Mouse (Mus musculus) mature B cell (primary cell): ENCODE results near the gene Smarcd2.

Source experiments
- in situ Hi-C: fragments of 300-500 bp; cut with MboI; formaldehyde crosslinking; loops from 2 replicates; pipeline ENCODE4 v1.14.3; 2019

Gene Smarcd2

DNA sequence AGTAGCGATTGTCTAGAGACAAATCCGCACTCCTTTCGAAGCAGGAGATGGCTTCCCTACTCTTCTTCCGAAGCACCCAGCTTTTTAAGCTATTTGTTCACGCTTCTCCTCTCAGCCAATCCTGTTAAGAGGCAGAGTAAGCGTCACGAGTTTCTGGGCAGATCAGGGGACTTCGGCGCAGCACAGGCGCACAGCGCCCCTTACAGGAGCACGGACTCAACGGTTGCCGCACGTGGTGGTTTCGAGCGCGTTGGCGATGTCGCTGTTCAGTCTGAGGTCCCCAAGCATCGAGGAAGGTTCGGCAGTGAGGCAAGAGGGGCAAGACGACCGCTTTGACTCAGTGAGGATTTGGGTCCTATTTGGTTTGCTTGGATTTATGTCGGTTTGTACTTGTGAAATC, 3.7 kb upstream of the Smarcd2 start, which contains the start of gene Tcam1:
Gene Tcam1 (plus strand): TSS at position 219 of the 400 bp plus-strand sequence.
- in situ Hi-C loops = no loop called here

DNA sequence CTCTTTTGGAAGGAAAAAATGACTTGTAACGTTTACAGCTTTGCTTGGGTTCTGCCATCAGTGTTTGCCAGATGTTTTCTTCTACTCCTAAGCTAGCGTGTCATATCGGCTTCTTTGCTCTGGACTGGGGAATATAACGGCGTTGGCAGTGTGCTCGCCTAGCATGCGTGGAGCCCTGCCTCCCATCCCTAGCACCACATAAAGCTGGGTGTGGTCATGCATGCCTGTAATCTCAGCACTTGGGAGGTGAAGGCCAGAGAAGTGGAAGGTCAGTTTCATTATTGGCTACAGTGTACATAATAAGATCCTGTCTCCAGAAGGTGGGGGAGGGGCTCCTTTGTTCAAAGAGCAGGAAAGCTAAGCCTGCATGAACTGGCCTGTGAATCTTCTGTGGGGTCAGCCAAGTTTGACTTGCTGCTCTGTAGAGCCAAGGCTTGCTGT, 2.2 kb upstream of the Smarcd2 start:
- in situ Hi-C loops = no loop called here

- in situ Hi-C loops = no loop called here
Observed at GRCm38 (mm10) chr11:106274374-106274773, 1.6 kb upstream of the Smarcd2 start.

DNA sequence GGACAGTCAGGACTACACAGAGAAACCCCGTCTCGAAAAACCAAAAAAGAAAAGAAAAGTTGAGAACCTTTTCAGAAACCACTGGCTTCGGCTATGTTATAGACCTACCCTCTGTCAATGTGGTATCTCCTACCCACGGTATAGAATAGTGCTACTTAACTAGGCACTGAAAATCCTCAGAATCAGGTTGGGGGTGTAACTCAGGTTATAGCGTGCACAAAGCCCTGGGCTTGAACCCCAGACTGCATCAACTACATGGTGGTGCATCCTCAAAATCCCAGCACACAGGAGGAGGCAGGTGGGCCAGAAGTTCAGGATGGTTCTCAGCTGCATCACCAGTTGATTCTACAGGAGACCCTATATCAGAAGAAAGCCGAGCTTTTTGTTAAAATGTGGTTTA, 1.0 kb upstream of the Smarcd2 start:
- in situ Hi-C loops = no loop called here

DNA sequence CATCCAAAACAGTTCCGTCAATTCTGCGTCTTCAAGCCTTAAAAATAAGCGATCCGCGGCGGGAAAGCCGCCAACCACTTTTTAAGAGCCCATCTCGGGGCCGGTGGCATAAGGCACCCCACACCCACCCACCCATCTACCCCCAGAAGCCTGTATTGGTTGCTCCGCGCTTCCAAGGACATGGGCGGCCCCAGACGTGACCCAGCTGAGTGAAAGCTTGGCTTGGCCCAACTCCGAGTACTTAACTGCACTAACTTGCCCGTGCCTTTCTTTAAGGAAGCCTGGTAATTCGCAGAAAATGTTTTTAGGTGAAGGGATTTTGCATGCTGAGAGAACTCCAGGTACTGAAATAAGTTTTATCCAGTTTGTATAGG, 526 bp upstream of the Smarcd2 start:
- in situ Hi-C loops = no loop called here

DNA sequence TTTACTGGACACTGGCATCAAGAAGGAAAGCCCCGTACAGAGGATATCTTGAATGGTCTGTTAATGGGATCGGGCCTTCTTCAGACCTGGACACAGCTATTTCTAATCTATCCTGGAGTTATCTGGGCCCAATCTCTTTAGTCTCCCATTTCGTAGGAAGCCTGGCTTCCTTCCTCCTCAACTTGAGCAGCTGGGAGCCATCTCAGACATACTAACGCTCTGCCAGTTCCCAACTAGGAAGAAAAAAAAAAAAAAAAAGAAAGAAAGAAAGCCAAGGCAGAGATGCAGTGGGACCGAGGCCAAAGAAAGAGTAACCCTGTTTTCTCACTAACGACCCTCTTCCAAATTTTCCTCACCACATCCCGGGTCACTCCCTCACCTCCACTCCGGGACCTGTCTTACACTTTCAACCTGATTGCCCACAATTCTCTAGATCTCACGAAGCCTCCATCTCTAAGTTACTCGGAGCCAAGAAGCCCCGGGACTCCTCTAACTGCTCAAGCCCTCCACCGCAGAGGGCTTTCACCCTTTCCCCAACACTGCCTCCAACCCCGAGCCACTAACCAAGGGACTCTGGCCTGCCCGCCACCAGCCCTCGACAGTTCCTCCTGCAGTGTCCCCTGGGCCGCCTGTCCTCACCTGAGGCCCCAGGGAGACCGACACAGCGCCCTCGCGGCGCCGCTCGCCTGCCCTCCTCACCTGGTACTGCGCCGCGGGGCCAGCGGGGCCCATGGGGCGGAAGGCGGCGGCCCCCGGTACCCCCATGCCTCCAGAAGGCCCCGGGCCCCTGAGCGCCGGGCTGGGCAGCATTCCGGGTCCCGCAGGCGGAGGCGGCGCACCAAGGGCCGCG, 753 bp downstream of the Smarcd2 start:
- in situ Hi-C loops = no loop called here

- in situ Hi-C loops = no loop called here
Observed at GRCm38 (mm10) chr11:106271131-106271793, 1.5 kb downstream of the Smarcd2 start.

GRCm38 (mm10) chr11:106269060-106269431, 3.7 kb downstream of the Smarcd2 start:
- in situ Hi-C loops = no loop called here

DNA sequence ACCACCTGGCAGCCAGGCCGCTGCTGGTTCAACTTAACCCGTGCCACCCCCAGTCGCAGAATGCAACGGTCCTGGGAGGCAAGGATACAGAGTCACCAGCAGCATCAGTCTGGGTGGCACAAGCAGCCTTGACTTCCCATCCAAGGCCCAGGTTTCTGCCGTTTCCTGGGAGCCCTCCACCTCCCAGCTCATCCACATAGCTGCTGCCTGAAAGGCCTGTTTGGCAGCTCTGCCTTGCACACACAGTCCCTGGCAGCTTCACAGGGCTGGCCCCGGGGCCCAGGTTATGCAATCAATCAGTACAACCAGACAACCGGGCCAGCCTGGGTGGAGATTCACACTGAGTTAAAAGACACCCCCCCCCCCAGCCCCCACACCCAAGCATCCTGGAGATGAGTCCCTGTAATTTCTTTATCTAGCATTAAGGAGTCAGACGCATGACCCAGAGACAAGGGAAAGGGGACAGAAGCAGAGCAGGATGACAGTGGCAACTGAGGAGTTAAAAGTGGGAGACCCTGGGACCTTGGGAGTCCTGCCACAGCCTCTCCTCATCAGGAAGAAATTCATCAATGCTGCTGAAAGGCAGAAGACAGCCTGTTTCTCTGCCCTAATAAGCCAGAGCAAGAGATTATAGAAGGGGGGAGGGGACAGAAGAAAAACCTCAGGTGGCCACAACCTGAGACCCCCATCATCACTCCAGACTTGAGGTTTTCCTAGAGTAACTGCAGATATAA, 4.3 kb downstream of the Smarcd2 start:
- in situ Hi-C loops = no loop called here

- in situ Hi-C loops = no loop called here
Observed at GRCm38 (mm10) chr11:106267871-106268270, 4.9 kb downstream of the Smarcd2 start.

- in situ Hi-C loops = no loop called here
Observed at GRCm38 (mm10) chr11:106267311-106267852, 5.4 kb downstream of the Smarcd2 start.

- in situ Hi-C loops = no loop called here
Observed at GRCm38 (mm10) chr11:106266431-106266830, 6.3 kb downstream of the Smarcd2 start.

- in situ Hi-C loops = no loop called here
Observed at GRCm38 (mm10) chr11:106265570-106265969, 7.2 kb downstream of the Smarcd2 start.

- in situ Hi-C loops = no loop called here
Observed at GRCm38 (mm10) chr11:106264988-106265387, 7.8 kb downstream of the Smarcd2 start.

DNA sequence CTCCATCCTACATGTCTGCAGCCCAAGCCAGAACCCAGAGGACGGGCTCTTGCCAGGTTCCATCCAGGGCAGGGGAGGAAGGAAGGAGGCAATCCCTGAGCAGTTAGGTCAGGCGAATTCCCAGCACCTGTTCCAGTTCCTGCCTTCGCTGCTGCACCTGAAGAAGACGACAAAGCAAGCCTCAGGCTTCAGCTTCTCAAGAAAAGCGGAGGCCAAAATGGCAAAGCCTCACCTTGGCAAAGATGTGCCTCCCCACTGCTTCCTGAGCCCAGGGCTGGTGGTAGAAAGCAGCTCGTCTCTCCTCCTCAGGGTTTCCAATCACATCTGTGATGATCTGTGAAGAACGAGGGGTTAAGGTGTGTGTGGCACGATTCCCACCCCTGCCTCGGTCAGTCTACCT, 8.8 kb downstream of the Smarcd2 start:
- in situ Hi-C loops = no loop called here

DNA sequence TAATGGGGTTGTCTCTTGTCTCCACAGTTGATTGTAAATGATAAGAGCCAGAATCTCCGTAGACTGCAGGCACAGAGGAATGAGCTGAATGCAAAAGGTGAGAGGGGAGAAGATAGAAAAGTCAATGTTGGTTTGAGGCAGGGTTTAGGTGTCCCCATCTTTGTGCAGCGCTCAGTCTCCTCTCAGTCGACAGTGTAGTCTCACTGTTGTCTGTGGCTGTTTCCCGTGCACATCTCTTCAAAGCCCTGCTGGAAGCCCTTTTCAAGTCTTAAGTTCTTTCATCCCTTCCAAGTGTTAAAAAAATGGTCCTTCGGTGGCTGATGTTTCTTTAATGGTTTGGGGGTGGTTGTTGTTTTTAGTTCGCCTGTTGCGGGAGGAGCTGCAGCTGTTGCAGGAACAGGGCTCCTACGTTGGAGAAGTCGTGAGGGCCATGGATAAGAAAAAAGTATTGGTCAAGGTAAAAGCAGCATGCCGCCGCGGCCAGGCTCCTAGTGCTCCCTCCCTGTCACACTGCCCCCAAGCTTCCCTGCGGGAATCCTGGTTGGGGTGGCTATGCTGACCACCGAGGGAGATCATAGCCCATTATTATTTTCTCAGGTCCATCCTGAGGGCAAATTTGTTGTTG, 11.8 kb downstream of the Smarcd2 start:
- in situ Hi-C loops = no loop called here

DNA sequence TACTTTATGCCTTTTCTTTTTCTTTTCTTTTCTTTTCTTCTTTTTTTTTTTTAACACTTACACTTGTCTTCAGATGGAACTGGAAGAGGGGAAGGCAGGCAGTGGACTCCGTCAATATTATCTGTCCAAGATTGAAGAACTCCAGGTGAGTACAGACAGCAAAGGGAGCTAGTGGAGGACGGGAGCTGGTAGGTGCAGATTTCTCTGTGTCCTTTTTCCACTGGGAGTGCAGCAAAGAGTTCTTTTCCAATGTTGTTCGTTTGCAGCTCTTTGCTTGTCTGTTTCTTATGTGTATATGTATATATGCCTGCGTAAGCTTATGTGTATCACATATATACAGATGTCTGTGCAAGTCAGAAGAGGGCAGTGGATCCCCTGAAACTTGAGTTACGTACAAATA, 16.0 kb downstream of the Smarcd2 start:
- in situ Hi-C loops = no loop called here

DNA sequence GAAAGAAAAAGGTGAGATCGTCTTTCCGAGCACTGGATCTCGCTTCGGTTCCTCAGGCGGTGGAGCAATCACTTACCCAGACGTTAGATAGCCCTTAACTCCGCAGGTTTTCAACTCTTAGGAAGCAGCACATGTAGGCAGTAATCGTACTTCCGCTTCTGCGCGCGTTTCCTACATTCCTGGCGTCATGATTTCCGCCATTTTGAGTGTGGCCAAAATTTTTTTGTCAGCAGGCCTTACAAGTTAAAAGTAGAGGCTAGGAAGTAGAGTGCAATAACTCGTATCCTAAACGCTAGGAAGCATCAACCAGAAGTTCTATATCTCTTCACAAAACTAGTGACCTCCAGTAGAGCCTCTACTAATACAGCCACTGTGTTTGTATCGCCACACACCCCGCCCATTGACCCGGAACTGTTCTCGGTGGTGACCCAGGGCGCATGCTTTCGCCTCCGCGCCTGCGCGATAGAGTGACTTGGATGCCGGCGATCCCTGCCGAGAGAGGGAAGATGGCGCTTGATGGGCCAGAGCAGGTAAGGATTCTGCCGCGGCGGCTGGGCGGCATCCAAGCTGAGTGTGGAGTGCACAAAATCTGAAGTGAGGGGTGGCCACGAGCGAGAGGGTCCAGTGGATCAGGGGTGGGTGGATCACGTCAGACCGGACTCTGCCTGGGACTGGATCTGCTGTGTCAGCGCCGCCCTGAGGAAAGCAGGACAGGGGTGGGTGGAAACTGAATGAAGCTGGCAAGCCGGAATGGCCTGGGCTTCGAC, 16.9 kb downstream of the Smarcd2 start, which contains the start of the genes Ftsj3 and Psmc5:
Gene Ftsj3 (minus strand): TSS at position 395 of the 767 bp plus-strand sequence.
Gene Psmc5 (plus strand): TSS at position 470 of the 767 bp plus-strand sequence.
- in situ Hi-C loops = no loop called here

DNA sequence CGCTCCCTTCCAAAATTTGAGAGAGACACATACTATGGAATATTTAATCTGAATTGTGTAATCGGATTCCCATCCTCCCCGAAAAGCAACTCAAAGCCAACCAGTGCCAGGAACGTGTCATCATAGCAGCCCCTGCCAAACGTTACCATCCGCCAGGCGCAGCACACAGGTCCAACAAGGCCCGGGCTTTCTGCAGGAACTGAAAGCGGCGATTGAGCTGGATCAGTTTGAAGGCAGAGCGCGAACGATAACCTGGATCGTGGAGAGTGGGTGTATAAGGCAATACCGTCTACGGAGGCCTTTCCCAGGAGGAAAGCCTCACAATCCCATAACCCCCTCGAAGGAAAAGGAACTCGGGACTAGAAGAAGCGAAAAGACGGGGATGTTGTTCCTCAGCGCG, 17.6 kb downstream of the Smarcd2 start:
- in situ Hi-C loops = no loop called here

DNA sequence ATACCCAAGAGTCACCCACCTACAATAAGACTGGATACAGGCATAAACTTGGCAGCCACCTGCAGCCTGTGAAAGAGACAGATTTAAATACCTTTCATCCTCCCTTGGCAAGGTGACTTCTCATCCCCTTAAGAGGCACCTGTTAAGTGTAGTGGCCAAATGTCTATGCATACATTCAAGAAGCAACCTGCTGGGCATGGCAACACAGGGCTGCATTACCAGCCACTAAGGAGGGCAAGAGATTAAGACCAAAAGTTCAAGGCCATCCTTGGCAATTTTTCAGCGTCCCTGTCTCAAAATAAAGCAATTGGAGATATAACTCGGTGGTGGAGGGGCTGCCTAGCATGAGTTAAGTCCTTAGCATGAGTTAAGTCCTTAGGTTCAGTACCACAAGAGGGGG, 18.0 kb downstream of the Smarcd2 start:
- in situ Hi-C loops = no loop called here

GRCm38 (mm10) chr11:106249326-106249725, 23.4 kb downstream of the Smarcd2 start:
- in situ Hi-C loops = no loop called here
